Mouse (Mus musculus): Measurements from ENCODE around the gene Rsph10b. TPM values are rescaled to one million over a fixed set of nuclear protein-coding genes. Genes with fewer than 3 reads are reported as not detected.

Gene Rsph10b
- total RNA-seq, 2 experiments from 2014 or later, result 4.2 to 5.5 TPM

- intact Hi-C loops (cut with DNase I), result no loop called here
- no peak for DNase-seq (ENCODE audit: low spot score in 2 of 2)
These were observed 813 bp upstream of the Rsph10b start for GRCm38 (mm10) chr5:143931863-143932580.

GRCm38 (mm10) chr5:143933414-143933813, 579 bp downstream of the Rsph10b start:
- intact Hi-C loops (cut with DNase I), result no loop called here
- no peak for DNase-seq (ENCODE audit: low spot score in 2 of 2)

GRCm38 (mm10) chr5:143933875-143934274, 1.0 kb downstream of the Rsph10b start:
- DNase-seq (ENCODE audit: low spot score in 2 of 2), result no peak
- intact Hi-C loops (cut with DNase I), result no loop called here

GRCm38 (mm10) chr5:143936156-143936555, 3.3 kb downstream of the Rsph10b start:
- intact Hi-C loops (cut with DNase I), result no loop called here
- DNase-seq (ENCODE audit: low spot score in 2 of 2), result no peak

GRCm38 (mm10) chr5:143941588-143941987, 8.8 kb downstream of the Rsph10b start:
- DNase-seq (ENCODE audit: low spot score in 2 of 2), result peak in 1 of 2 experiments; percentile 38
- intact Hi-C loops (cut with DNase I), result loop anchor here (5.0 kb wide), 1 partner anchor 36 kb away; no protein-coding TSS in a partner anchor

GRCm38 (mm10) chr5:143943231-143944125, 10.6 kb downstream of the Rsph10b start:
- intact Hi-C loops (cut with DNase I), result loop anchor here (1.0 to 5.0 kb wide), 3 partner anchors 34 to 134 kb away; no protein-coding TSS in a partner anchor
- peak; percentile 82 to 98 for DNase-seq (ENCODE audit: low spot score in 2 of 2)

- intact Hi-C loops (cut with DNase I), result no loop called here
- DNase-seq (ENCODE audit: low spot score in 2 of 2), result no peak
These were observed 15.5 kb downstream of the Rsph10b start for GRCm38 (mm10) chr5:143948361-143948760.

GRCm38 (mm10) chr5:143950016-143950415, 17.2 kb downstream of the Rsph10b start:
- no peak for DNase-seq (ENCODE audit: low spot score in 2 of 2)
- intact Hi-C loops (cut with DNase I), result no loop called here

- intact Hi-C loops (cut with DNase I), result no loop called here
- no peak for DNase-seq (ENCODE audit: low spot score in 2 of 2)
These were observed 24.3 kb downstream of the Rsph10b start for GRCm38 (mm10) chr5:143957101-143957500.

GRCm38 (mm10) chr5:143959551-143959950, 26.7 kb downstream of the Rsph10b start:
- DNase-seq (ENCODE audit: low spot score in 2 of 2), result no peak
- intact Hi-C loops (cut with DNase I), result no loop called here

GRCm38 (mm10) chr5:143961176-143961575, 28.3 kb downstream of the Rsph10b start:
- intact Hi-C loops (cut with DNase I), result no loop called here
- DNase-seq (ENCODE audit: low spot score in 2 of 2), result no peak

GRCm38 (mm10) chr5:143965586-143966345, 32.9 kb downstream of the Rsph10b start:
- DNase-seq (ENCODE audit: low spot score in 2 of 2), result no peak
- intact Hi-C loops (cut with DNase I), result no loop called here

GRCm38 (mm10) chr5:143966671-143967070, 33.8 kb downstream of the Rsph10b start:
- no peak for DNase-seq (ENCODE audit: low spot score in 2 of 2)
- intact Hi-C loops (cut with DNase I), result no loop called here

GRCm38 (mm10) chr5:143972628-143973027, 39.8 kb downstream of the Rsph10b start:
- intact Hi-C loops (cut with DNase I), result no loop called here
- no peak for DNase-seq (ENCODE audit: low spot score in 2 of 2)

GRCm38 (mm10) chr5:143974931-143975630, 42.2 kb downstream of the Rsph10b start:
- DNase-seq (ENCODE audit: low spot score in 2 of 2), result peak; percentile 47 to 51
- intact Hi-C loops (cut with DNase I), result loop anchor here (5.0 kb wide), 2 partner anchors 33 to 63 kb away; no protein-coding TSS in a partner anchor

- no peak for DNase-seq (ENCODE audit: low spot score in 2 of 2)
- intact Hi-C loops (cut with DNase I), result loop anchor here (5.0 kb wide), 2 partner anchors 33 to 63 kb away; no protein-coding TSS in a partner anchor
These were observed 42.7 kb downstream of the Rsph10b start for GRCm38 (mm10) chr5:143975631-143975933.

- no peak for DNase-seq (ENCODE audit: low spot score in 2 of 2)
These were observed 43.4 kb downstream of the Rsph10b start for GRCm38 (mm10) chr5:143976232-143976631.

GRCm38 (mm10) chr5:143976726-143977431, 44.0 kb downstream of the Rsph10b start:
- DNase-seq (ENCODE audit: low spot score in 2 of 2), result no peak
- intact Hi-C loops (cut with DNase I), result loop anchor here (5.0 kb wide), 2 partner anchors 35 to 65 kb away; no protein-coding TSS in a partner anchor

More at GRCm38 (mm10) chr5:143976232-143976631, 43.4 kb downstream of the Rsph10b start:
- intact Hi-C loops (cut with DNase I), result loop anchor here (5.0 kb wide), 2 partner anchors 34 to 64 kb away; no protein-coding TSS in a partner anchor
